ENCODE assay signal across 21 mouse cellular contexts in genomic region chr1:92045671-92046070, GRCm38 (mm10).
"Had no signal": no experiment of that assay in that cellular context is flagged by ENCODE, and none has a peak within 500 bp of the region (broad histone marks: within the 10 kb centered on the region; RNA-seq: fewer than 3 reads in every experiment).

No protein-coding gene starts in this region.

- H3K9ac ChIP-seq: embryonic facial prominence, embryonic 12.5 days; embryonic facial prominence, embryonic 13.5 days; embryonic facial prominence, embryonic 15.5 days; forebrain, embryonic 12.5 days; forebrain, embryonic 13.5 days; forebrain, embryonic 15.5 days; forebrain, postnatal 0 days had no signal

- H3K27ac ChIP-seq: embryonic facial prominence, embryonic 10.5 days; embryonic facial prominence, embryonic 12.5 days; embryonic facial prominence, embryonic 13.5 days; embryonic facial prominence, embryonic 15.5 days; forebrain, embryonic 10.5 days; forebrain, embryonic 12.5 days; forebrain, embryonic 13.5 days; forebrain, embryonic 15.5 days; heart, embryonic 10.5 days had no signal

- H3K27me3 ChIP-seq: embryonic facial prominence, embryonic 12.5 days; embryonic facial prominence, embryonic 13.5 days; embryonic facial prominence, embryonic 15.5 days; forebrain, embryonic 12.5 days; forebrain, embryonic 13.5 days; forebrain, embryonic 15.5 days had no signal

- H3K4me2 ChIP-seq: embryonic facial prominence, embryonic 12.5 days; embryonic facial prominence, embryonic 13.5 days; embryonic facial prominence, embryonic 15.5 days; forebrain, embryonic 12.5 days; forebrain, embryonic 13.5 days; forebrain, embryonic 15.5 days had no signal

- H3K4me1 ChIP-seq: embryonic facial prominence, embryonic 12.5 days had no signal

- ATAC-seq: forebrain, embryonic 13.5 days; forebrain, embryonic 14.5 days; forebrain, embryonic 15.5 days; forebrain, embryonic 16.5 days; forebrain, postnatal 0 days had no signal

- H3K4me3 ChIP-seq: embryonic facial prominence, embryonic 10.5 days; embryonic facial prominence, embryonic 12.5 days; embryonic facial prominence, embryonic 13.5 days; embryonic facial prominence, embryonic 15.5 days; erythroblast, embryonic 14.5 days; forebrain, embryonic 10.5 days; forebrain, embryonic 12.5 days; forebrain, embryonic 13.5 days; forebrain, embryonic 15.5 days; heart, adult 2 months; heart, embryonic 10.5 days had no signal

- H3K36me3 ChIP-seq: embryonic facial prominence, embryonic 10.5 days; embryonic facial prominence, embryonic 12.5 days; embryonic facial prominence, embryonic 13.5 days; embryonic facial prominence, embryonic 15.5 days; forebrain, embryonic 10.5 days; forebrain, embryonic 12.5 days; forebrain, embryonic 15.5 days; heart, embryonic 10.5 days had no signal

- DNase-seq: cerebellum, adult 8-10 months; cerebellum, adult 9-10 months; cerebellum, adult 9-11 months; embryo, embryonic 11 days; forebrain, postnatal 0 days; gastrocnemius, postnatal 10 days; gastrocnemius, postnatal 14 days; gastrocnemius, postnatal 36 days; heart, adult 2 months had no signal

- H3K9me3 ChIP-seq: embryonic facial prominence, embryonic 10.5 days; embryonic facial prominence, embryonic 12.5 days; embryonic facial prominence, embryonic 13.5 days; embryonic facial prominence, embryonic 15.5 days; forebrain, embryonic 10.5 days; forebrain, embryonic 12.5 days; forebrain, embryonic 13.5 days; forebrain, embryonic 15.5 days; heart, embryonic 10.5 days had no signal
